Mouse (Mus musculus) CD4-positive, CD25-positive, alpha-beta regulatory T cell, adult 2 months (primary cell): Measurements from ENCODE around the gene Ly6g6c.

ENCODE experiments used
- DNase-seq: peaks from one replicate; pipeline ENCODE4 v3.0.0-alpha.2; 2012; ENCODE audit warnings: low read depth, low spot score

Gene Ly6g6c

GRCm38 (mm10) chr17:35064951-35065947, at the start of gene Ly6g6c:
Gene Ly6g6c (plus strand): TSS chr17:35065388.
- DNase-seq = peak; percentile 54

GRCm38 (mm10) chr17:35016376-35016775, 48.8 kb upstream of the Ly6g6c start, which contains the start of gene Vwa7:
Gene Vwa7 (plus strand): TSS chr17:35016579.
- DNase-seq = peak; percentile 28

DNA sequence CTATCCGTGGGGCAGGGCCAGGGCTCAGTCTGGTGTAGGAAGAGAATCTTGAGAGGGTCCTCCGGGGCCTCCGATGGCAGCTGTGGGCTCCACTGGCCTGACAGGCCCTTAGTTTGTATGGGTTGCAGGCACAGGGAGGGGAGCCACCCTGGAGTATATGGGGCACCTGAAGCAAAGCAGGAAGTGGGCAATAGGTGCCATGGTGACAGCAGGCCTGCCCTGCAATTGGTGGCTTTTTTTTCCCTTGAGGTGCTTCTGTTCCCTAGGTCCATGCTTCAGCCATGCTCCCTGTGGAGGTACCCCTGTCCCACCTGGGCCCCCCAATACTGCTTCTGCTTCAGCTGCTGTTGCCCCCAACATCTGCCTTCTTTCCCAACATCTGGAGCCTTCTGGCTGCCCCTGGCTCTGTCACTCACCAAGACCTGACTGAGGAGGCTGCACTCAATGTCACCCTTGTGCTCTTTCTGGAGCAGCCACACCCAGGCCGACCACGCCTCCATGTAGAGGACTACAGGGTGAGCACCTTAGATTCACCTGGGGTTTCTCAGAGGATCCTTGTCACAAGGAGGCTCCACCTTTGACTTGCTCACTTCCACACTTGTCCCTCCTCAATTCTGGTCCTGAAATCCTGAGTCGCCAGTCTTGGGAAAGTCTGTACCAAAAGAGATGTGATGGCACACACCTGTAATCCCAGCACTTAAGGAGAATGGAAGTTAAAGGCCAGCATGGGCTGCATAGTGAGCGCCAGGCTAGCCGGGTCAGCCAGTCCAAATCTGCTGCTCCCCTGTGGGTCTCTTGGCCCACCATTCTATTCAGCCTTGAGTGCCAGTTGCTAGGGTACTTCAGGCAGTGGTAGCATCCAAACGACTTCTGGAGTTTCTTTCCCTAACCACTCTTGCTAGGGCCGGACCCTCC, 48.1 kb upstream of the Ly6g6c start:
- peak; percentile 36 for DNase-seq

DNA sequence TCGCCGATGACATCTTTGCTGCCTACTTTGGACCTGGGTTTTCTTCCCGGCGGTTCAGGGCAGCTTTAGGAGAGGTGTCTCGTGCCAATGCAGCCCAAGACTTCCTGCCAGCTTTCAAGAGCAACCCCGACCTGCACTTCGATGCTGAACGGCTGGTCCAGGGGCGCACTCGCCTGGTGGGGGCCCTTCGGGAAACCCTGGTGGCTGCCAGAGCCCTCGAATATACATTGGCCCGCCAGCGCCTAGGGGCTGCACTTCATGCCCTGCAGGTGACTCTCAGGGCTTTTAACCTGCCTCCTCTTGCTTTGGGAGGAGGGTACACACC, 47.5 kb upstream of the Ly6g6c start:
- no peak for DNase-seq

DNA sequence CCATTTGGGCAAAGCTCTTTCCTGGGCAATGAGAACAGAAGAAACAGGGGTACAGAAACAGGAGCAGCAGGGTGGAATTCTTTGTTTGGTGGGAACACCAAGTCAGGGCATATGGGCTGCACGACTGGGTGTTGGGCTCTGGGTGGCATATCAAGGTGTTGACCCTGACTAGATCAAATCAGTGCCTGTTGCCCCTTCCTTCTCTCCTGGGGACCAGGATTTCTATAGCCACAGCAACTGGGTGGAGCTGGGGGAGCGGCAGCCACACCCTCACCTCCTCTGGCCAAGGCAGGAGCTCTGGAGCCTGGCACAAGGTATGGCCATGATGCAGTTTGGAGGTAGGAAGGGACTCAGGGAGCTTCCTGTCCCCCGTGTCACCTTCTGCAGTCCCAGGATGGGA, 47.0 kb upstream of the Ly6g6c start:
- DNase-seq = no peak

- no peak for DNase-seq
Measured at GRCm38 (mm10) chr17:35019894-35020293, 45.3 kb upstream of the Ly6g6c start.

DNA sequence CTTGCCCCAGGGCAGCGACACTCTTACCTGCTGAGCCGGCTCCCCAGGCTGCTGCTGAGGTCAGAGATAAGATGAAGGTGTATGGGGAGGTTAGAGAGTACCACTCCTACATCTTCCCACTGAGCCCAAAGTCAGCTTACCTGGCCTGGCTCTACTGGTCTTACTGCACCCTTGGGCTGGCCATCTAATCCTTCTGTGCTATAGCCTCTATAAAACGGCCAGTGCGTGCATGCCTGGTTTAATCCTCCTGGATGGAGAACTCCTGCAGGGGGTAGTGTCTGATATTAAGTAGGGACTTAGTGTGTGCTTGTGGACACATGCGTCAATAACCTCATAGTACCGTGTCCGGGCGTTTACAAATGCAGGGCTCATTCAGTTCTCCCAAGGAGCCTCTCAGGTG, 44.6 kb upstream of the Ly6g6c start:
- no peak for DNase-seq

- DNase-seq = peak; percentile 89
Measured at GRCm38 (mm10) chr17:35021163-35021808, 43.9 kb upstream of the Ly6g6c start.

- no peak for DNase-seq
Measured at GRCm38 (mm10) chr17:35021842-35022477, 43.2 kb upstream of the Ly6g6c start.

DNA sequence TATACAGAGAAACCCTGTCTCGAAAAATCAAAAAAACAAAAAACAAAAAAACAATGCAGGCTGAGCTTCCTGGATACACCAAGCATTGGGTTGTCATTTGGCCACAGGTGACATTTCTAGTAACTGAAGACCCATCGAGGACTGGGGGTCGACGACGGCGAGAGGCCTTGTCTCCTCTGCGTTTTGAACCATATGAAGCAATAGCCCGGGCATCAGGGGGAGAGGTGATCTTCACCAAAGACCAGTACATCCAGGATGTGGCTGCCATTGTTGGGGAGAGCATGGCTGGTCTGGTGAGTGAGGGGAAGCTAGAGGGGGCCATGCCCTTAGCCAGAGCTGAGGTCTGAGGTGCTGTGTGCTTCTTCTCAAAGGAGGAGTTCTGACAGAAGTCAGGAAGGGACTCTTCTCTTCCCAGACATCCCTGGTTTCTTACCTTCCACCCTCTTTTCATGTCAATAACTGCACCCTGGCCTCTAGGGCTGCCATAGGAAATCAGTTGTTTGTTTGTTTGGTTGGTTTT, 42.6 kb upstream of the Ly6g6c start:
- no peak for DNase-seq

GRCm38 (mm10) chr17:35023221-35023620, 42.0 kb upstream of the Ly6g6c start:
- DNase-seq = no peak

GRCm38 (mm10) chr17:35023756-35024155, 41.4 kb upstream of the Ly6g6c start:
- DNase-seq = no peak

GRCm38 (mm10) chr17:35024261-35024660, 40.9 kb upstream of the Ly6g6c start:
- no peak for DNase-seq

- no peak for DNase-seq
Measured at GRCm38 (mm10) chr17:35024691-35025488, 40.3 kb upstream of the Ly6g6c start.

GRCm38 (mm10) chr17:35026206-35026605, 39.0 kb upstream of the Ly6g6c start:
- no peak for DNase-seq

- DNase-seq = no peak
Measured at GRCm38 (mm10) chr17:35027277-35028068, 37.7 kb upstream of the Ly6g6c start, which contains the start of gene Sapcd1. Gene Sapcd1 (minus strand): TSS chr17:35028016.

GRCm38 (mm10) chr17:35028315-35028714, 36.9 kb upstream of the Ly6g6c start:
- DNase-seq = no peak

DNA sequence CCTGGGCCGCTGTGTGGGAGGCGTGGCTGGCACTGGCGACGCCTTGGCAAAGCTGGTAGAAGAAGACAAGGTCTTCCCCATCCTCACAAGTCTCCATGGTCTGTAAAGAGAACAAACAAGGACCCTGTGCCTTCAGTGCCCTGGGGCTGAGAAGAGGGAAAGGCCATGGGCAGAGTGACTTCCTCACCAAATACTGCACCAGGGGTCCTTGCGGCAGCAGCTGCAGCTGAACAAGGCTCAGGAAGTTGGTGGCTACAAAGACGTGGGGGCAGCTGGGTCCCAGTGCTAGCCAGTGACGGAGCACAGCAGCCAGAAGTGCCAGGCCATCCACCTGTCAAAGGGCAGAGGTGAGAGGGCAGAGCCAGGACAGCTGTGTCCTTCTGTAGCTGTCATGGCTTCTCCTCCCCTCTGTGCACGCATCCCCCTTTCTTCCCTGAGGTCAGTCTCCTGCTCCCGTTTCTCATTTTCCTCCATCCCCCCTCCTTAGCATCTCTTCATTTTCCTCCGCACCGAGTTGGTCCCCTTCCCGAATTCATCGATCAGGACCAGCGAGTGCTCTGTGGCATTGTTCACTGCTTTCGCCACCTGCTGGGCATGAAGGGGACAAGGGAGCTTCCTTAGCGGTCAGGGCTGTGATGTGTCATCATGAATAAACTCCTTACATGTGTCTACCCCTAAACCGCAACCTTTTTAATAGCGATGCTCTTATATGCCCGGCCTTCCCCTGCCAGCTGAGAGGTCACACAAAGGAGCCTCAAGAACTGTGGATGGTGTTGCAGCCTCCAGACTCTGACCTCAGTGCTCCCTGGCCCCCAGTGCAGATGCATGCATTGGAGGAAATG, 35.3 kb upstream of the Ly6g6c start:
- DNase-seq = peak; percentile 60
